Mouse (Mus musculus) hindbrain, embryonic 10.5 days (tissue): Measurements from ENCODE around the gene Exoc2. TPM values are rescaled to one million over a fixed set of nuclear protein-coding genes. Genes with fewer than 3 reads are reported as not detected.

Experiments used
- DNase-seq: peaks from one replicate; pipeline ENCODE4 v3.0.0-alpha.2; 2017; ENCODE audit warnings: low spot score
- H3K27ac ChIP-seq: fragments of 300-500 bp; sonication (generic); 2 replicates; pipeline ENCODE4 v1.5.1; 2016; ENCODE audit warnings: mild to moderate bottlenecking, moderate library complexity
- H3K27me3 ChIP-seq: fragments of 300-500 bp; sonication (generic); 2 replicates; pipeline ENCODE4 v1.6.1; 2016; ENCODE audit warnings: mild to moderate bottlenecking; ENCODE audit not compliant: poor library complexity, insufficient read depth, severe bottlenecking
- H3K36me3 ChIP-seq: fragments of 300-500 bp; sonication (generic); 2 replicates; pipeline ENCODE4 v1.6.1; 2016; ENCODE audit warnings: mild to moderate bottlenecking, moderate library complexity
- H3K4me1 ChIP-seq: fragments of 300-500 bp; sonication (generic); replicated peaks from 2 replicates; pipeline ENCODE4 v1.6.1; 2016; ENCODE audit warnings: mild to moderate bottlenecking
- H3K4me3 ChIP-seq: fragments of 300-500 bp; sonication (generic); 2 replicates; pipeline ENCODE4 v1.5.1; 2016; ENCODE audit warnings: mild to moderate bottlenecking, moderate library complexity
- H3K9me3 ChIP-seq: fragments of 300-500 bp; sonication (generic); 2 replicates; pipeline ENCODE4 v1.6.1; 2016; ENCODE audit warnings: mild to moderate bottlenecking, moderate library complexity
- WGBS: fragments of 180-500 bp; shearing (Covaris S2); methylation state at CpG from one replicate; pipeline ENCODE4 v1.1.7; 2016; 5-methylcytosine and 5-hydroxymethylcytosine counted together
- polyA plus RNA-seq: library from polyadenylated mRNA; unstranded; fragments of >200 nt; fragmentation: Nextera tagmentation; extraction: Ambion mirVana; gene quantifications from 2 replicates; pipeline ENCODE4 v1.2.1, GENCODE M21; 2016

The Exoc2 gene
- polyA plus RNA-seq, 1 experiment from 2014 or later: 37.4 TPM

- no peak for DNase-seq
- WGBS: 83% methylated on average over 6 of the region's 6 CpGs
Measured at GRCm38 (mm10) chr13:30831369-30831768, 142.5 kb downstream of the Exoc2 start.

GRCm38 (mm10) chr13:30826511-30826910, 147.4 kb downstream of the Exoc2 start:
- 0 out of 2 replicates have a peak, but pooled peaks cover 2% of the 10 kb centered on the region for H3K4me1 ChIP-seq
- no peaks in the 10 kb centered on the region for H3K27me3 ChIP-seq
- no peak for DNase-seq
- no peak overlapping the region for H3K27ac ChIP-seq
- peaks cover 15% of the 10 kb centered on the region for H3K36me3 ChIP-seq
- no peaks in the 10 kb centered on the region for H3K9me3 ChIP-seq
- WGBS: 89% methylated on average over 7 of the region's 7 CpGs
- no peak overlapping the region for H3K4me3 ChIP-seq

More at GRCm38 (mm10) chr13:30831369-30831768, 142.5 kb downstream of the Exoc2 start:
- Histone ChIP-seq H3K36me3 (no peaks in the 10 kb centered on the region), H3K27ac (no peak overlapping the region), H3K9me3 (no peaks in the 10 kb centered on the region), H3K4me3 (no peak overlapping the region), H3K4me1 (0 out of 2 replicates have a peak, but pooled peaks cover 4% of the 10 kb centered on the region), H3K27me3 (no peaks in the 10 kb centered on the region)

GRCm38 (mm10) chr13:30824903-30825302, 149.0 kb downstream of the Exoc2 start:
- DNase-seq: no peak
- WGBS: 85% methylated on average over 3 of the region's 3 CpGs

GRCm38 (mm10) chr13:30820555-30820954, 153.3 kb downstream of the Exoc2 start:
- 89% methylated on average over 7 of the region's 7 CpGs for WGBS
- H3K36me3 ChIP-seq: peaks cover 56% of the 10 kb centered on the region

More at GRCm38 (mm10) chr13:30824903-30825302, 149.0 kb downstream of the Exoc2 start:
- Histone ChIP-seq H3K9me3 (no peaks in the 10 kb centered on the region), H3K4me3 (no peak overlapping the region), H3K36me3 (peaks cover 26% of the 10 kb centered on the region), H3K4me1 (no peaks in the 10 kb centered on the region), H3K27ac (no peak overlapping the region), H3K27me3 (no peaks in the 10 kb centered on the region)

GRCm38 (mm10) chr13:30819891-30820290, 154.0 kb downstream of the Exoc2 start:
- 91% methylated on average over 2 of the region's 2 CpGs for WGBS
- H3K27ac ChIP-seq: no peak overlapping the region
- peaks cover 63% of the 10 kb centered on the region for H3K36me3 ChIP-seq

More at GRCm38 (mm10) chr13:30820555-30820954, 153.3 kb downstream of the Exoc2 start:
- Histone ChIP-seq H3K9me3 (no peaks in the 10 kb centered on the region), H3K4me1 (no peaks in the 10 kb centered on the region), H3K4me3 (no peak overlapping the region), H3K27ac (no peak overlapping the region), H3K27me3 (no peaks in the 10 kb centered on the region)
- DNase-seq: no peak

GRCm38 (mm10) chr13:30817436-30817835, 156.5 kb downstream of the Exoc2 start:
- no peaks in the 10 kb centered on the region for H3K9me3 ChIP-seq
- no peak for DNase-seq
- no peak overlapping the region for H3K4me3 ChIP-seq
- H3K4me1 ChIP-seq: no peaks in the 10 kb centered on the region
- H3K27me3 ChIP-seq: no peaks in the 10 kb centered on the region
- H3K36me3 ChIP-seq: peaks cover 59% of the 10 kb centered on the region
- H3K27ac ChIP-seq: no peak overlapping the region
- WGBS: 93% methylated on average over 5 of the region's 5 CpGs

More at GRCm38 (mm10) chr13:30819891-30820290, 154.0 kb downstream of the Exoc2 start:
- Histone ChIP-seq H3K9me3 (no peaks in the 10 kb centered on the region), H3K4me3 (no peak overlapping the region), H3K27me3 (no peaks in the 10 kb centered on the region), H3K4me1 (no peaks in the 10 kb centered on the region)
- no peak for DNase-seq

- peaks cover 38% of the 10 kb centered on the region for H3K36me3 ChIP-seq
- WGBS: 86% methylated on average over 5 of the region's 5 CpGs
- no peak overlapping the region for H3K4me3 ChIP-seq
- no peaks in the 10 kb centered on the region for H3K27me3 ChIP-seq
- DNase-seq: no peak
- H3K27ac ChIP-seq: no peak overlapping the region
- no peaks in the 10 kb centered on the region for H3K9me3 ChIP-seq
- H3K4me1 ChIP-seq: no peaks in the 10 kb centered on the region
Measured at GRCm38 (mm10) chr13:30814256-30814655, 159.6 kb downstream of the Exoc2 start.

- H3K9me3 ChIP-seq: no peaks in the 10 kb centered on the region
- peaks cover 31% of the 10 kb centered on the region for H3K36me3 ChIP-seq
- no peaks in the 10 kb centered on the region for H3K27me3 ChIP-seq
- 87% methylated on average over 5 of the region's 5 CpGs for WGBS
- no peak overlapping the region for H3K4me3 ChIP-seq
- no peak overlapping the region for H3K27ac ChIP-seq
- no peaks in the 10 kb centered on the region for H3K4me1 ChIP-seq
- no peak for DNase-seq
Measured at GRCm38 (mm10) chr13:30813464-30813863, 160.4 kb downstream of the Exoc2 start.

- Histone ChIP-seq H3K27me3 (no peaks in the 10 kb centered on the region), H3K36me3 (no peaks in the 10 kb centered on the region; the same call in 1 of the 2 replicates), H3K4me1 (peaks cover 4% of the 10 kb centered on the region; the same call in 1 of the 2 replicates), H3K27ac (no peak overlapping the region), H3K4me3 (no peak overlapping the region), H3K9me3 (no peaks in the 10 kb centered on the region)
- WGBS: 86% methylated on average over 7 of the region's 7 CpGs
- no peak for DNase-seq
Measured at GRCm38 (mm10) chr13:30809240-30809639, 164.7 kb downstream of the Exoc2 start.

- H3K27me3 ChIP-seq: no peaks in the 10 kb centered on the region
- H3K4me3 ChIP-seq: no peak overlapping the region
- H3K9me3 ChIP-seq: no peaks in the 10 kb centered on the region
- WGBS: 94% methylated on average over 5 of the region's 5 CpGs
- DNase-seq: no peak
- peaks cover 4% of the 10 kb centered on the region; the same call in 1 of the 2 replicates for H3K4me1 ChIP-seq
- H3K36me3 ChIP-seq: no peaks in the 10 kb centered on the region
- H3K27ac ChIP-seq: no peak overlapping the region
Measured at GRCm38 (mm10) chr13:30802336-30802955, 171.4 kb downstream of the Exoc2 start.

- Histone ChIP-seq H3K27ac (no peak overlapping the region), H3K4me3 (no peak overlapping the region), H3K9me3 (no peaks in the 10 kb centered on the region), H3K36me3 (no peaks in the 10 kb centered on the region), H3K4me1 (peaks cover 4% of the 10 kb centered on the region; the same call in 1 of the 2 replicates), H3K27me3 (no peaks in the 10 kb centered on the region)
- DNase-seq: no peak
- WGBS: 87% methylated on average over 4 of the region's 4 CpGs
Measured at GRCm38 (mm10) chr13:30801886-30802285, 172.0 kb downstream of the Exoc2 start.

GRCm38 (mm10) chr13:30795960-30796359, 177.9 kb downstream of the Exoc2 start:
- Histone ChIP-seq H3K4me1 (no peaks in the 10 kb centered on the region), H3K27me3 (no peaks in the 10 kb centered on the region)
- WGBS: 89% methylated on average over 4 of the region's 4 CpGs

GRCm38 (mm10) chr13:30793616-30794015, 180.3 kb downstream of the Exoc2 start:
- no peak overlapping the region for H3K27ac ChIP-seq
- H3K4me3 ChIP-seq: no peak overlapping the region
- DNase-seq: no peak
- H3K27me3 ChIP-seq: no peaks in the 10 kb centered on the region
- 90% methylated on average over 5 of the region's 5 CpGs for WGBS
- H3K36me3 ChIP-seq: no peaks in the 10 kb centered on the region
- no peaks in the 10 kb centered on the region for H3K9me3 ChIP-seq
- H3K4me1 ChIP-seq: 0 out of 2 replicates have a peak, but pooled peaks cover 2% of the 10 kb centered on the region

More at GRCm38 (mm10) chr13:30795960-30796359, 177.9 kb downstream of the Exoc2 start:
- DNase-seq: no peak
- Histone ChIP-seq H3K36me3 (no peaks in the 10 kb centered on the region), H3K9me3 (no peaks in the 10 kb centered on the region), H3K27ac (no peak overlapping the region), H3K4me3 (no peak overlapping the region)
